Mouse (Mus musculus): Measurements from ENCODE around the gene Scaf4. TPM values are rescaled to one million over a fixed set of nuclear protein-coding genes. Genes with fewer than 3 reads are reported as not detected.

Gene Scaf4
- total RNA-seq, 1 experiment: 36.0 TPM

DNA sequence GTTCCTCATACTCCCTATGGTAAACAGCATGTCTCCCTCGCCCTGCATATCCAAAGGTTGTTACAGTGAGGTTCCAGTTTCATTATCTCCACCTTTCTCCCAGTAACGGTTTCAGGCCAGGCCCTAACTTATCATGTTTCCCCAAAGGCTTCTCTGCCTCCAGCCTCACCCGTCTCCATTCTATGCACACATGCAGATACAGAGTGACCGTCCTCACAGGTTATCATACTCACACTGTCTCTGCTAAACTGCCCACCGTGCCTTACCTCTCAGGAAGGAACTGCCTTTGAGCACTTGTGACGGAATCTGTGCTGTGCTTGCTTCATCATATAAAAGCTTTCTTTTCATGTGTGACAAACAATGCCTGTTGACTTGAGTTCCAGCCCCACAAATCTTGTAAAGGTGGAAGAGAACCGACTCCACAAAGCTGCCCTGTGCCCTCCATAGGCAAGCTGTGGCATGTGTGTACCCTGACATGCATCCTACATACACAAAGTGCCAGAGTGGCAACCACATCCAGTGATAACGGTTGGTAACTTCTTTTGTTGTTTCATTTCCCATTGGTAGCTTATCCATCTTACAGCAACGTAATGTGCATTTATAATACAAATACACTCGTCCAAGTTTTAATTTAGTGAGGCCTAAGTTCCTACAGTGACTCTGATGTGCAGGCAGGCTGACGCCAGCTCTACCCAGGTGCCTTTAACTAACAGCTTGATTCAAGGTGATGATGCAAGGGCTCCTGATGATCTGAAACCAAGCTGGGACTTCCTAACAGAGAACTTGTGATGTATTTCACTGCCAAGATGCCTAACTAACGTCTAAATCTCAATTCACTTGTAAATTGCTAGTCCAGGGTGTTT lies 70.6 kb downstream of the Scaf4 start:
- Histone ChIP-seq H3K4me1 (ENCODE audit: control insufficient read depth in 2 of 2, insufficient read depth in 2 of 2, low read length in 2 of 2, poor library complexity in 1 of 2) (peaks cover 0 to 7% of the 10 kb centered on the region in 2 experiments; a peak in 2 of 4 replicates), H3K4me3 (ENCODE audit: insufficient read depth in 1 of 2, low read depth in 1 of 2, low read length in 2 of 2, poor library complexity in 1 of 2, severe bottlenecking in 1 of 2) (no peak overlapping the region), H3K9ac (ENCODE audit: insufficient read depth, low read depth, low read length, poor library complexity, severe bottlenecking) (no peak overlapping the region), H3K36me3 (ENCODE audit: control insufficient read depth, insufficient read depth, low read length, poor library complexity, severe bottlenecking) (no peaks in the 10 kb centered on the region), H3K27ac (ENCODE audit: insufficient read depth, low read depth, low read length, poor library complexity, severe bottlenecking) (no peak overlapping the region), H3K9me3 (ENCODE audit: control insufficient read depth, insufficient read depth, low read depth, low read length) (no peaks in the 10 kb centered on the region)
- no peak for TF ChIP-seq ZNF384 (IDR thresholded peaks at IDR 0.05; ENCODE audit: low read depth, low read length)
- TF ChIP-seq ZC3H11A (IDR thresholded peaks at IDR 0.05; ENCODE audit: borderline replicate concordance, low read depth, low read length): no peak
- TF ChIP-seq MAFK (IDR thresholded peaks at IDR 0.05; ENCODE audit: insufficient read depth, low read depth, low read length): no peak
- no peak for TF ChIP-seq CHD2 (IDR thresholded peaks at IDR 0.05; ENCODE audit: low read depth, low read length)
- TF ChIP-seq HCFC1 (IDR thresholded peaks at IDR 0.05; ENCODE audit: borderline replicate concordance, insufficient read depth, low read length): no peak
- no peak for DNase-seq (ENCODE audit: low read depth, low spot score)
- in situ Hi-C loops (cut with MboI; ENCODE audit: low sequenced_read_pairs in 2 of 2, unreplicated experiment in 2 of 2): no loop called here

DNA sequence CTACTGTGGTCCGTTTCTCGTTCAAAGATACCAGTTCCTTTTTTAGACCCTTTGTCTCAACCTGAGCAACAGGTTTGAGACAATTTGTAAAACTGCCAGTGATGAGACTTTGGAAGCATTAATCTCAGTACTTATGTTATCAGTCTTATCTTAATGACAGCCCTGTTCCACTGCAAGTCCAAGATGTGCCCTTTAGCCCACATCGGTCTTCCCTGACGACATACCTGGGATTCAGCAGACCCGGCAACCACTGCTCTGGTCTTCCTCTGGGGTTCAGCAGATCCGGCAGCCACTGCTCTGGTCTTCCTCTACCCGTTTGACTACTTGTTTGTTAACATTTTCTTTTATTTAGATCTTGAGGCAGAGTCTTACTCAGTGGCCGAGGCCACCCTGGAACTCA lies 72.5 kb downstream of the Scaf4 start:
- H3K9ac ChIP-seq (ENCODE audit: insufficient read depth, low read depth, low read length, poor library complexity, severe bottlenecking): no peak overlapping the region
- no peak overlapping the region for H3K27ac ChIP-seq (ENCODE audit: insufficient read depth, low read depth, low read length, poor library complexity, severe bottlenecking)
- H3K4me1 ChIP-seq (ENCODE audit: control insufficient read depth in 2 of 2, insufficient read depth in 2 of 2, low read length in 2 of 2, poor library complexity in 1 of 2): peaks cover 0 to 3% of the 10 kb centered on the region in 2 experiments; a peak in 1 of 4 replicates
- in situ Hi-C loops (cut with MboI; ENCODE audit: low sequenced_read_pairs in 2 of 2, unreplicated experiment in 2 of 2): no loop called here
- no peaks in the 10 kb centered on the region for H3K36me3 ChIP-seq (ENCODE audit: control insufficient read depth, insufficient read depth, low read length, poor library complexity, severe bottlenecking)
- no peak overlapping the region for H3K4me3 ChIP-seq (ENCODE audit: insufficient read depth in 1 of 2, low read depth in 1 of 2, low read length in 2 of 2, poor library complexity in 1 of 2, severe bottlenecking in 1 of 2)
- no peaks in the 10 kb centered on the region for H3K9me3 ChIP-seq (ENCODE audit: control insufficient read depth, insufficient read depth, low read depth, low read length)
- DNase-seq (ENCODE audit: low read depth, low spot score): no peak
- TF ChIP-seq ZC3H11A (IDR thresholded peaks at IDR 0.05; ENCODE audit: borderline replicate concordance, low read depth, low read length): no peak
- TF ChIP-seq MAFK (IDR thresholded peaks at IDR 0.05; ENCODE audit: insufficient read depth, low read depth, low read length): no peak

DNA sequence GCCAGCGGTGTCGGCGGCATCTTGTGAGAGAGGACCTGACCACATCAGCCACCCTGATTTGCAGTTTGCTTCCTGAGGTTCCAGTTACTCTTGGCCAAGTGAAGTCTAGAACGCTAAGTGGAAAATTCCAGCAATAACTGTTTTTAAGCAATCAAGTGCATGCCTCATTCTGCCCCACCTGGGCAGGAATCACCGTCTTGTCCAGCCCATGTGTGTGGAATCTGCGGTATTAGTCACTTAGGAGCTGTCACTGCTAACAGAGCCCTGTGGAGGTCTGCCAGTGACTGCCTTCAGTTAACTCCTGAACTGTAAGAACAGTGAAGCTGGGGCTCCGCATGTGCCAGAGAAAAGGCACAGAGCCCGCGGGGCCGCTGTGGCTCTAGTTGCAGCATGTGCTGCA lies 73.6 kb downstream of the Scaf4 start:
- Histone ChIP-seq H3K9me3 (ENCODE audit: control insufficient read depth, insufficient read depth, low read depth, low read length) (no peaks in the 10 kb centered on the region), H3K9ac (ENCODE audit: insufficient read depth, low read depth, low read length, poor library complexity, severe bottlenecking) (no peak overlapping the region), H3K36me3 (ENCODE audit: control insufficient read depth, insufficient read depth, low read length, poor library complexity, severe bottlenecking) (no peaks in the 10 kb centered on the region), H3K4me3 (ENCODE audit: insufficient read depth in 1 of 2, low read depth in 1 of 2, low read length in 2 of 2, poor library complexity in 1 of 2, severe bottlenecking in 1 of 2) (no peak overlapping the region), H3K27ac (ENCODE audit: insufficient read depth, low read depth, low read length, poor library complexity, severe bottlenecking) (no peak overlapping the region), H3K4me1 (ENCODE audit: control insufficient read depth in 2 of 2, insufficient read depth in 2 of 2, low read length in 2 of 2, poor library complexity in 1 of 2) (peaks cover 0 to 3% of the 10 kb centered on the region in 2 experiments; a peak in 1 of 4 replicates)
- TF ChIP-seq CHD2 (IDR thresholded peaks at IDR 0.05; ENCODE audit: low read depth, low read length): no peak
- TF ChIP-seq MAFK (IDR thresholded peaks at IDR 0.05; ENCODE audit: insufficient read depth, low read depth, low read length): no peak
- TF ChIP-seq ZNF384 (IDR thresholded peaks at IDR 0.05; ENCODE audit: low read depth, low read length): no peak
- TF ChIP-seq ZC3H11A (IDR thresholded peaks at IDR 0.05; ENCODE audit: borderline replicate concordance, low read depth, low read length): no peak
- no peak for TF ChIP-seq HCFC1 (IDR thresholded peaks at IDR 0.05; ENCODE audit: borderline replicate concordance, insufficient read depth, low read length)
- in situ Hi-C loops (cut with MboI; ENCODE audit: low sequenced_read_pairs in 2 of 2, unreplicated experiment in 2 of 2): no loop called here
- DNase-seq (ENCODE audit: low read depth, low spot score): no peak

DNA sequence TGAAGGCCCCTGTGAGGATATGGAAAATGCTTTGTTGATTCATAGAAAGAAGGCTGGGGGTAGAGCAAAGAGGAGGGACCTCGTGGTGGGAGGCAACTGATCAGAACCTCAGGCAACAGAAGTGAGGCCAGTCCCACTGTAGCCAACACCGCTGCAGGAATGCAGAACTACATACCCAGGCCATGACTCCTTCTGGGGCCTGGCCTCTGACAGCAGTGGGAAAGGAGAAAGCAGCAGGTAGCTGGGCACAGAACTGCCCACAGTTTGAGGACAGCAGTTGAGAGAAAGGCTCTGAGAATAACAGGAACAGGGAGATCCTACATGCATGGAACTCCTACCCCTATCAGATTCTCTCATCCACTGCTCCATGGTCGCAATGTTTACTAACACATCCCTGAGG lies 75.3 kb downstream of the Scaf4 start:
- in situ Hi-C loops (cut with MboI; ENCODE audit: low sequenced_read_pairs in 2 of 2, unreplicated experiment in 2 of 2): no loop called here
- Histone ChIP-seq H3K9ac (ENCODE audit: insufficient read depth, low read depth, low read length, poor library complexity, severe bottlenecking) (no peak overlapping the region), H3K36me3 (ENCODE audit: control insufficient read depth, insufficient read depth, low read length, poor library complexity, severe bottlenecking) (no peaks in the 10 kb centered on the region), H3K4me3 (ENCODE audit: insufficient read depth in 1 of 2, low read depth in 1 of 2, low read length in 2 of 2, poor library complexity in 1 of 2, severe bottlenecking in 1 of 2) (no peak overlapping the region), H3K4me1 (ENCODE audit: control insufficient read depth in 2 of 2, insufficient read depth in 2 of 2, low read length in 2 of 2, poor library complexity in 1 of 2) (peaks cover 0 to 3% of the 10 kb centered on the region in 2 experiments; a peak in 1 of 4 replicates), H3K27ac (ENCODE audit: insufficient read depth, low read depth, low read length, poor library complexity, severe bottlenecking) (no peak overlapping the region), H3K9me3 (ENCODE audit: control insufficient read depth, insufficient read depth, low read depth, low read length) (no peaks in the 10 kb centered on the region)
- TF ChIP-seq CHD2 (IDR thresholded peaks at IDR 0.05; ENCODE audit: low read depth, low read length) (no peak), ZC3H11A (IDR thresholded peaks at IDR 0.05; ENCODE audit: borderline replicate concordance, low read depth, low read length) (no peak), HCFC1 (IDR thresholded peaks at IDR 0.05; ENCODE audit: borderline replicate concordance, insufficient read depth, low read length) (no peak), MAFK (IDR thresholded peaks at IDR 0.05; ENCODE audit: insufficient read depth, low read depth, low read length) (no peak), ZNF384 (IDR thresholded peaks at IDR 0.05; ENCODE audit: low read depth, low read length) (no peak)
- no peak for DNase-seq (ENCODE audit: low read depth, low spot score)

Measured in ES-E14 (cell line).